Comparison of ENCODE assay signal across 12 mouse cellular contexts in genomic region chr7:29370031-29370430, GRCm38 (mm10).
DNase-seq lines count a peak whose midpoint lies in the region; ATAC-seq and TF ChIP-seq lines count a peak whose summit lies in the region.
"Had no signal": no experiment of that assay in that cellular context is flagged by ENCODE, and none has a peak within 500 bp of the region (broad histone marks: within the 10 kb centered on the region; RNA-seq: fewer than 3 reads in every experiment).

No protein-coding gene starts in this region.

- peak; percentile 43 for TF ChIP-seq CTCF in lung, embryonic 14.5 days (IDR thresholded peaks at IDR 0.05; ENCODE audit: low read depth)

- 63% methylated on average over 6 of the region's 6 CpGs for WGBS in forebrain, embryonic 14.5 days
- 56% methylated on average over 6 of the region's 6 CpGs for WGBS in forebrain, embryonic 16.5 days
- WGBS in lung, embryonic 14.5 days = 69% methylated on average over 6 of the region's 6 CpGs

- ATAC-seq in forebrain, embryonic 14.5 days = no peak
- no peak for ATAC-seq in forebrain, embryonic 16.5 days
- peak; percentile 31; the same call in 1 of the 2 replicates for ATAC-seq in lung, embryonic 14.5 days (ENCODE audit: insufficient read depth)
- no peak for ATAC-seq in frontal cortex, adult (ENCODE audit: low TSS enrichment)
- ATAC-seq: activated CD4-positive, CD25-positive, alpha-beta regulatory T cell, adult 4 months had no signal

- DNase-seq in forebrain, embryonic 14.5 days (ENCODE audit: low spot score) = peak; percentile 60
- peak; percentile 50 for DNase-seq in lung, embryonic 14.5 days
- DNase-seq in lung, postnatal 36 days = no peak
- DNase-seq in R1 (ENCODE audit: low read depth, low spot score) = peak; percentile 42
- DNase-seq in retina, embryonic 14.5 days (ENCODE audit: low spot score) = peak; percentile 32
- no peak for DNase-seq in layer of hippocampus, postnatal 10 days (ENCODE audit: low spot score in 2 of 2)
- DNase-seq: kidney, adult 11 months; spleen, adult 18-20 months had no signal

- no peak overlapping the region for H3K4me2 ChIP-seq in forebrain, embryonic 14.5 days (ENCODE audit: low read length)
- H3K4me2 ChIP-seq in forebrain, embryonic 16.5 days (ENCODE audit: low read length) = no peak overlapping the region
- no peak overlapping the region for H3K4me2 ChIP-seq in lung, embryonic 14.5 days
- H3K4me2 ChIP-seq: embryonic facial prominence, embryonic 15.5 days had no signal

- H3K36me3 ChIP-seq in forebrain, embryonic 14.5 days (ENCODE audit: control insufficient read depth, insufficient read depth, low read length) = 0 out of 2 replicates have a peak, but pooled peaks cover 5% of the 10 kb centered on the region
- H3K36me3 ChIP-seq in forebrain, embryonic 16.5 days (ENCODE audit: control insufficient read depth, insufficient read depth) = no peaks in the 10 kb centered on the region
- H3K36me3 ChIP-seq in lung, embryonic 14.5 days (ENCODE audit: insufficient read depth) = peaks cover 20% of the 10 kb centered on the region; the same call in 1 of the 2 replicates

- no peak overlapping the region for H3K4me3 ChIP-seq in forebrain, embryonic 14.5 days (ENCODE audit: low read depth, low read length)
- no peak overlapping the region for H3K4me3 ChIP-seq in forebrain, embryonic 16.5 days (replicated peaks; ENCODE audit: low read length)
- H3K4me3 ChIP-seq in lung, embryonic 14.5 days (ENCODE audit: low read depth, low read length) = no peak overlapping the region
- H3K4me3 ChIP-seq: embryonic facial prominence, embryonic 15.5 days had no signal

- peaks cover 5% of the 10 kb centered on the region; the same call in 1 of the 2 replicates for H3K4me1 ChIP-seq in forebrain, embryonic 14.5 days (ENCODE audit: control insufficient read depth, insufficient read depth, low read length)
- peaks cover 12% of the 10 kb centered on the region for H3K4me1 ChIP-seq in forebrain, embryonic 16.5 days (replicated peaks; ENCODE audit: control insufficient read depth, insufficient read depth, low read length)
- H3K4me1 ChIP-seq in lung, embryonic 14.5 days (ENCODE audit: insufficient read depth) = no peaks in the 10 kb centered on the region
- H3K4me1 ChIP-seq: embryonic facial prominence, embryonic 15.5 days had no signal

- H3K27me3 ChIP-seq in forebrain, embryonic 14.5 days (replicated peaks; ENCODE audit: control insufficient read depth, insufficient read depth, low read length) = no peaks in the 10 kb centered on the region
- H3K27me3 ChIP-seq in forebrain, embryonic 16.5 days (replicated peaks; ENCODE audit: control insufficient read depth, insufficient read depth, low read length) = no peaks in the 10 kb centered on the region
- H3K27me3 ChIP-seq in lung, embryonic 14.5 days (ENCODE audit: insufficient read depth, low read length) = no peaks in the 10 kb centered on the region
- H3K27me3 ChIP-seq: embryonic facial prominence, embryonic 15.5 days had no signal

- no peak overlapping the region for H3K27ac ChIP-seq in forebrain, embryonic 14.5 days (ENCODE audit: low read depth, low read length)
- no peak overlapping the region for H3K27ac ChIP-seq in forebrain, embryonic 16.5 days (ENCODE audit: low read length)
- no peak overlapping the region for H3K27ac ChIP-seq in lung, embryonic 14.5 days (ENCODE audit: low read depth)
- H3K27ac ChIP-seq: embryonic facial prominence, embryonic 15.5 days had no signal

- no peak overlapping the region for H3K9ac ChIP-seq in forebrain, embryonic 14.5 days (ENCODE audit: low read length)
- H3K9ac ChIP-seq in forebrain, embryonic 16.5 days (replicated peaks; ENCODE audit: low read depth, low read length) = no peak overlapping the region
- H3K9ac ChIP-seq in lung, embryonic 14.5 days = no peak overlapping the region
- H3K9ac ChIP-seq: embryonic facial prominence, embryonic 15.5 days had no signal

- no peaks in the 10 kb centered on the region for H3K9me3 ChIP-seq in forebrain, embryonic 14.5 days (replicated peaks; ENCODE audit: control insufficient read depth, low read length)
- no peaks in the 10 kb centered on the region for H3K9me3 ChIP-seq in forebrain, embryonic 16.5 days (ENCODE audit: control insufficient read depth, low read length)
- no peaks in the 10 kb centered on the region for H3K9me3 ChIP-seq in lung, embryonic 14.5 days (ENCODE audit: low read depth, low read length)
- H3K9me3 ChIP-seq: embryonic facial prominence, embryonic 15.5 days had no signal

Comparison
In these comparisons a context has a peak if more than half of its experiments do, and no peak if none do; other contexts are left out.
1. DNase-seq: peak in forebrain, embryonic 14.5 days (single experiment), lung, embryonic 14.5 days (single experiment), R1 (single experiment) and retina, embryonic 14.5 days (single experiment); none in lung, postnatal 36 days (single experiment) and layer of hippocampus, postnatal 10 days (0 of 2).